Mouse (Mus musculus) stomach, postnatal 0 days (tissue): Measurements from ENCODE around the gene Galnt10.

Experiments
- CTCF ChIP-seq: IDR thresholded peaks from 2 replicates; pipeline ENCODE4 v1.5.1; 2016; ENCODE audit warnings: antibody characterized with exemption, low read depth, mild to moderate bottlenecking, moderate library complexity
- EP300 ChIP-seq: optimal IDR thresholded peaks from 2 replicates; pipeline ENCODE3; 2016; ENCODE audit warnings: antibody characterized with exemption

GRCm38 (mm10) chr11:57625465-57625864 is 19.8 kb upstream of the Galnt10 start:
- TF ChIP-seq CTCF (no peak), EP300 (no peak)
